Mouse (Mus musculus): ENCODE measurements at regions not wholly inside any gene's neighbourhood (a gene's known extent, or its start where the extent isn't known, plus 50 kb on each side); places are given as distances from the start of the nearest gene placed in this dataset.
"Not testable (repeated sequence)": the region's sequence is repeated elsewhere in the genome, so short reads cannot be mapped to it uniquely, and the experiment has no call there.

DNA sequence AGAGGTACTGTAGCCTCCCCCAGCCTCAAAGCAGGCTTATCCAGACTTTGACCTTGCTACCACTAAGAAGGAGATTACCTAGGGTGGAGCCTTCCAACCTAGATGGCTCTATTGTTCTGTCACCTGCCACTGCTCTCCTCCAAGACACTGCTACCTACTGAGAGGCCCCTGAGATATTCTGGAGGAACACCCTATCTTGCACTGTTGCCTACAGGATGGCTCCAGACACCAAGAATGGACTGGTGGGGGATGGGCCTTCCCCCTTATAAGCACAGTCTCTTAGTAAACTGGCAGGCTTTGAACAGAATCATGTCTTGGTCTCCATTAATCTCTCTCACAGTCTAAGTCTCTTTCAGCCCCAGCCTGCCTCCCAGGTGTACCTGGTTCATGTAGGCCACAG lies 636.3 kb downstream of the Rpia start:
- not testable (repeated sequence) for TF ChIP-seq POLR2A (IDR thresholded peaks at IDR 0.05; ENCODE audit: low read depth, low read length); CTCF (IDR thresholded peaks at IDR 0.05; ENCODE audit: extremely low read depth, insufficient read length, insufficient replicate concordance, low read depth, low read length)

All from small intestine, adult 2 months (tissue).